Mouse (Mus musculus): ENCODE data around the gene Tom1.

DNA sequence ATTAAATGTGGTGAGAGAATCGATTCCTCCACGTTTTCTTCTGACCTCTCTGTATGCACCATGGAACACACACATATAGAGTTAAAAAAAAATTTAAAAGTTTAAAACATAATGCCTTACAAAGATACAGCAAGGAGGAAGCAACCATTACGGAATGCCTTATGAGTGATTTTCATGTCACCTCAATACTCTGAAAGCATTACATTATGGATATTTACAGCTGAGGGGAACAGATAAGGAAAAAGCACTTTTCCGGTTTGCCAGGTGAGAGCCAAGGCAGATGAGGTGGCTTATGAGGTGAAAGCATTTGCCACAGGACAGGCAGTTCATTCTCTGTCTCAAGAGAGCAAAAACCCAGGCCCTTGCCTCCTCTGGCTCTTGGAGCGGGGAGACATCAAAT, 544 bp upstream of the Tom1 start:
- TF ChIP-seq CTCF (IDR thresholded peaks at IDR 0.05) (no peak), EP300 (IDR thresholded peaks at IDR 0.05) (no peak)
